Mouse (Mus musculus): ENCODE data around the gene Mlh1. TPM values are rescaled to one million over a fixed set of nuclear protein-coding genes. Genes with fewer than 3 reads are reported as not detected.

Gene Mlh1
- 10 to 100 TPM; 11.0 to 11.1 TPM for total RNA-seq (2021)
- long read RNA-seq, experiment 1, transcript Mlh1-201 (19 exons, 2,754 nt), result major isoform, 7 of 9 reads
- long read RNA-seq, experiment 1, partial matches to known transcripts, result 1 of 9 reads
- long read RNA-seq, experiment 1, other reads (novel, unspliced or antisense), result 1 of 9 reads
- long read RNA-seq, experiment 2, transcript Mlh1-201 (19 exons, 2,754 nt), result major isoform, 11 of 22 reads
- long read RNA-seq, experiment 2, partial matches to known transcripts, result 8 of 22 reads
- long read RNA-seq, experiment 2, other reads (novel, unspliced or antisense), result 3 of 22 reads

GRCm38 (mm10) chr9:111271434-111272160 lies at the start of gene Mlh1, which contains the start of gene Epm2aip1:
Gene Mlh1, minus strand, starts transcription at chr9:111271791.
Gene Epm2aip1, plus strand, starts transcription at chr9:111271929.
- DNase-seq (ENCODE audit: low spot score in 2 of 2), result peak; percentile 92 to 97

- no peak for DNase-seq (ENCODE audit: low spot score in 2 of 2)
These were observed 49.3 kb upstream of the Mlh1 start for GRCm38 (mm10) chr9:111320912-111321311.

DNA sequence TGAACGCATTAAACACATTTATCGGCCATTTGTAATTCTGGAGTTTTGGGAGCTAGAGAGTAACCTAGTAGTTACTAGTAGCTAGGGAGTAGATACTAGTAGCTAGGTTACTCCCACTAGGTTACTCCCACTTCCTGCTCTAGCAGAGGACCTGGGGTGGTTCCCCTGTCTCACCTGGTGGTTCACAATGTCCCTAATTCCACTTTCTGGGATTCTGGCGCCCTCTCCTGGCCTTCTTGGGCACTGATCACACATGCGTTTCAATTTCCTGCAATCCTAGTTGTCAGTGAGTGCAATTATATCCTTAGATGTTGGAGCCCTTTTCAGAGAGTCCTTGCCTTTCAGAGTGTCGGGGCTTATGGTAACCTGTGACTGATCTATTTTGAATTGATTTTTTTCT lies 42.6 kb upstream of the Mlh1 start:
- peak; percentile 71 to 80 for DNase-seq (ENCODE audit: low spot score in 2 of 2)

- DNase-seq (ENCODE audit: low spot score in 2 of 2), result no peak
These were observed 42.2 kb upstream of the Mlh1 start for GRCm38 (mm10) chr9:111313793-111314192.

DNA sequence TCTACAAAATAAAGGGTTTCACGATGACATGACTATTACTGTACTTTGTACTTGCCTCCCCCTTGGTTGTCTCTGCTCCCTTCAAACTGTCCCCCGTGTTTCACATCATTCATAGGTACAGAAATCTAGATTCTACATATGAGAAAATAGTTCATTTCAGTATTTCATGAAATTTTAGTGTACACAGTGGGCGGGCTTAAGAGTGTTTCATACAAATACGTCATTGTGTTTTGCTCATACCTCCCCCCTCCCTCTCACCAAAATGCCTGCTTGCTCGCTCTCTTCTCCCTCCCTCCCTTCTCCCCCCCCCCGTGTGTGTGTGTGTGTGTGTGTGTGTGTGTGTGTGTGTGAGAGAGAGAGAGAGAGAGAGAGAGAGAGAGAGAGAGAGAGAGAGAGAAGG lies 41.7 kb upstream of the Mlh1 start:
- no peak for DNase-seq (ENCODE audit: low spot score in 2 of 2)

GRCm38 (mm10) chr9:111312442-111313141 lies 41.0 kb upstream of the Mlh1 start:
- DNase-seq (ENCODE audit: low spot score in 2 of 2), result peak; percentile 34 to 43

DNA sequence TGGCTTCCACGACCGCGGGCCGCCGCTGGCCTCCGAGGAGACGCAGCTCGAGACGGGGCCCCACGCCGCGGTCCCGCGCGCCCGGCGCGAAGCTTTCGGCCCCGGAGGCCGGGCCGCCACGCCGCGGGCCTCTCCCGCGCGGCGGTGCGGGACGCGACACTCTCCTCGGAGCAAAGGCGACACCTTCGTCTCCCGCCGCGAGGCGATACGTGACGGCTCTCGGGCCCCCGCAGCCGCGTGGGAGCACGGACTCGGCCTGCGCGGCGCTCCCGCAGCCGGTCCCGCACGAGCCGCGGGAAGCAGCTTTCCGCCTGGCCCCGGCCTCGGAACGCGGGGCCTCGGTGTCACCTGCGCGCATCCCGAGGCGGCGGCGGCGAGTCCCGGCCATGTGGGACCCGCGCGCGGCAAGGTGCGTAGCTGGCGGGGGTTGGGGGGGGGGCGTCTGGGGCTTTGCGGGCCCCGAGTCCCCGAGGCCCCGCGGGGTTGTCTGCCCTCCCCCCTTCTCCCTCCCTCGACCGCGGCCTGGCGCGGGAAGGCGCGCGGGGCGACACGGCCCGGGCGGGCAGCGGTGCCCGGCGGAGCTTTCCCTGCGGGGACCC lies 40.4 kb upstream of the Mlh1 start:
- no peak for DNase-seq (ENCODE audit: low spot score in 2 of 2)

DNA sequence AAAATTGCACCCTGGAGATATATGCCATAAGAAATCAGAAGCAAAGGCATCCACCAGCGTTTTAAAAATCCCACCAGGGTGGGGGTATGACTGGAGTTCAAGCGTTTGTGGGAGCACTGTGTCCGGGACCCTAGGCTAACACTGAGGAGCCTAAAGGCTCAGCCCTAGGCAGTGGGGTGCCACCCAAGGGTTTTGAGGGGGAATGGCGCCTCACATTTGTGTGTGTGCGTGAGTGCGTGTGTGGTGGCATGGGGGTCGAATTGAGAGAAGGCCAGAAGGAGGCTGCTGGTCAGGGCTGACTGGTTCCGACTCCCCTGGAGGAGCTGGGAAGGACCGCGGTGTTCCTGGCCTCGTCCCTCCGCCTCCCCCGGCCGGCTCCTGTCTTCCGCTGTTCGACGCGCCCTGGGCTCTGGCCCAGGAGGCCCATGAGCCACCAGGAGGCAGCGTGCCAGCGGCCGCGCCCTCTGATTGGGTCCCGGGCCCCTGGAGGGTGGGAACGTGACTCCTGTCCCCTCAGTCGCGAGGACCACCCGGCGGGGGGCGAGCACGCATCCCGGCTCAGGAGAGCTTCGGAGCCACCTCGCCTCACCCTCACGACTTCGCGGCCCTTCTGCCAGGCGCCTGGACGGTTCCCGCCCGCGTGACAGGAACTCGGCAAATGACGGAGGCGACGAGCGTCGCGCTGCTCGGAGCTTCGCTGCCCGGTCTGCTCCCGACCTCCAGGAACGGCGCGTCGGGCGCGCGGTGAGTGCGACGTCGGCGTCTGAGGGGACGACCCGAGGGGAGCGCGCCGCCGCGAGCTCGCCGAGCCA lies 39.6 kb upstream of the Mlh1 start, which contains the start of gene Trank1:
Trank1 (plus strand) TSS at position 709 of the 812 bp plus-strand sequence.
- DNase-seq (ENCODE audit: low spot score in 2 of 2), result peak; percentile 62 to 73

DNA sequence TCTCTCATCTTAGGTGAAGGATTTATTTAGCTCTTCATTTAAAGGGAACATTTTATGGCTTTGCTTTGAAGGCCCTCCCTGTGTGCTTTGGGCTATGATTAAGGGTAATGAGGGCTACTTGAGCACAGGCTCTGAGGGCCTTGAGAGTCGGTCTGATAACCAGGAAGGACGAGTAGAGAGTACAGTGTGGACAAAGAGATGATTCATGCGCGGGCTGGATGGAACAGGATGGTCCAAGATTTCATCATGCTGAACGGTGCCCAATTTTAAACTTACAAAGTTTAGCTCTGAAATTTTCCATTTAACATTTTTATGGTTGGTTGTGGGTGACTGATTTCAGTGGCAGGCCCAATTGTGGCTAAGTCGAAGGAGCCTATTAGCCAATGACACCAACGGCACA lies 34.6 kb upstream of the Mlh1 start:
- peak in 1 of 2 experiments; percentile 25 for DNase-seq (ENCODE audit: low spot score in 2 of 2)

- no peak for DNase-seq (ENCODE audit: low spot score in 2 of 2)
These were observed 32.4 kb upstream of the Mlh1 start for GRCm38 (mm10) chr9:111304036-111304435.

DNA sequence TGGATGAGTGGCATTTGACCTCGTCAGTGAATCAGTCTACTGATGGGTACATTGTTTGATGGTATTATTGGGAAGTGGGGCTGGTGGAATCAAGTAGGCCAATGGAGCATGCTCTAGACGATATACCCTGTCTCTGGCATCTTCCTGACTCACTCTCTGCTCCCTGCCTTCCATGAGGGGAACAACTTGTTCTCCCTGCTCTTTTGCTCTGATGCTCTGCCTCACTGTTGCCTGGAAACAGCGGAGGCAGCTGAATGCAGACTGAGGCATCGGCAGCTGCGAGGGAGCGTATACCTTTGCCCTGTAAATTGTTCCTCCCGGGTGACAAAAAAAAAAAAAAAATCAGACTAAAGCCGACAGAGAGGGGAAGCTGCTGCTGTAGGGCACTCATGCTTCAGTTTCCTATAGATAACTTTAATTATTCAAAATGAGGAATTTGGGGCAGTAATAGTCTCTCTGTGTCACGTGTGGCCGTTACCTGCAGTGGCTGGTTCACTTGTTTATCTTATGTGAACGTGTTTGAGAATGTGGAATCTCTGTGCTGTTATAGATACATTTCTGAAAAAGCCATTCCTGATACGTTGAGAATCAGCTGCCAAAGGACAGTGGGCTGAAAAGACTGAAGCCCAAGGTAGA lies 30.7 kb upstream of the Mlh1 start:
- no peak for DNase-seq (ENCODE audit: low spot score in 2 of 2)

DNA sequence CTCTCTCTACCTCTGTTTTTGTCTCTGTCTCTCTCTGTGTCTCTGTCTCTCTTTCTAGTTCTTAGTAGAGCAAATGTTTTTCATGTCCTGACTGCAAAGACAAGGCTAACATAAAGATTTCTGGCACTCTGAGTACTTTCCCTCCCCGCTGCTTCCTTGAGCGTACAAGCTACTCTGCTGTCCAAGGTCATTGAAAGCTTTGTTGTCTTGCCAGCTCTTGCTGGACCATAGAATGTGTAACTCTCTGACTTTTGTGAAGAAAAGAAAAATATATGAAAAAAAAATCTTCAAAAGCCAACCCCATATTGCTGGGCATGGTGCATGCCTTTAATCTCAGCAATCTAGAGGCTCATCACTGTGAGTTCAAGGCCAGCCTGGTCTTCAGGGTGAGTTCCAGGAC lies 27.0 kb upstream of the Mlh1 start:
- DNase-seq (ENCODE audit: low spot score in 2 of 2), result peak in 1 of 2 experiments; percentile 42

- DNase-seq (ENCODE audit: low spot score in 2 of 2), result no peak
These were observed 24.8 kb upstream of the Mlh1 start for GRCm38 (mm10) chr9:111296433-111296832.

- no peak for DNase-seq (ENCODE audit: low spot score in 2 of 2)
These were observed 23.7 kb upstream of the Mlh1 start for GRCm38 (mm10) chr9:111295323-111295722.

DNA sequence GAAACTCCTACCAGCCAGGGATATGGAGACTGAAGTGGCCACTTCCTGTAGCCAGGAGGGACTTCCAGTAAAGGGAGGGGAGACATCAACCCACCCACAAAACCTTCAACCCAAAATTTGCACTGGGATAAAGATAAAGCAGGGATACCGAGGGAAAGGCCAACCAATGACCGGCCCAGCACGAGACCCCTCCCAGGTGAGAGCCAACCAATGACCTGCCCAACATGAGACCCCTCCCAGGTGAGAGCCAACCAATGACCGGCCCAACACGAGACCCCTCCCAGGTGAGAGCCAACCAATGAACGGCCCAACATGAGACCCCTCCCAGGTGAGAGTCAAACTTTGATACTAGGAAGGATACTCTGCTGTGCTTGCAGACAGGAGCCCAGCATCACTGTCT lies 23.3 kb upstream of the Mlh1 start:
- no peak for DNase-seq (ENCODE audit: low spot score in 2 of 2)

DNA sequence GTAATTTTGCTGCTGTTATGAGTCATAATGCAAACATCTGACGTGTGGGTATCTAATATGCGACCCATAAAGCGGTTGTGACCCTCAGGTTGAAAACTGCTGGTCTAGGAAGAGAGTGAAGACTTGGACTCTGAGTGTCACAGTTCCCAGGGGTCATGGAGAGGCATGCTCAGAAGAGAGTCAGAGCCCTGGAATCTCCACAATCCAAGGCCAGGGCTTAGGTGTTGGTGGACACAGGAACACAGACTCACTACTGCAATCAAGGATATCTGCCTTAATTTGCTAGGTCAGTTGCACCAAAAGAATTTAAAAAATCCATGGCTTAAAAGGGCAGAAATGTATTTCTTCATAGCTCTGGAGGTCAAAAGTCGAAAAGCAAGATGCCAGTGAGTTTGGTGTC lies 21.6 kb upstream of the Mlh1 start:
- no peak for DNase-seq (ENCODE audit: low spot score in 2 of 2)

DNA sequence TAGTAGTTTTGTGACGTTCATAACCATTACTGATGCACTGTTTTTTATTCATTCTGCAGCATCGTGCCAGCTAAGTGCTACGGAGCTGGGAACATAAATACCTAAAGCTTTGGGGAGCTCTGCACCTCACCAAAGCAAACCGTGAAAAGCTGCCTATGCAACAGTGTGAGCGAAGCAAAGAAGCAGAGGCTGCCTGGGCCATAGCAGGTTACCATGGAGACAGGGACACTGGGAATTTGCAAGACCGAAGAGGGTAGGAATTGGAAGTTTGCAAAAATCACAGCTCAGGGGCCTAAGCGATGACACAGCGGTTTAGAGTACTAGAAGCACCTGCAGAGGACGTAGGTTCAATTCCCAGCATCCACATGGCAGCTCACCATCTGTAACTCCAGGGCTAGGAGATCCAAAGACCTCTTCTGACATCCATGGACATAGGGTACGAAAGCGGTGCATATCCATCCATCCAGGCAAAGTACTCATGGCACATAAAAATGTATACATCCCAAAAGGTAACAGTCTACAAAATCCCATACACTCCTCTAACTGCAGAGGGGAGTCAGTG lies 19.0 kb upstream of the Mlh1 start:
- DNase-seq (ENCODE audit: low spot score in 2 of 2), result no peak

GRCm38 (mm10) chr9:111289832-111290339 lies 18.3 kb upstream of the Mlh1 start:
- peak; percentile 96 to 98 for DNase-seq (ENCODE audit: low spot score in 2 of 2)

GRCm38 (mm10) chr9:111289294-111289831 lies 17.8 kb upstream of the Mlh1 start:
- no peak for DNase-seq (ENCODE audit: low spot score in 2 of 2)
